Mouse (Mus musculus): ENCODE results near the gene Vmn1r9.

DNA sequence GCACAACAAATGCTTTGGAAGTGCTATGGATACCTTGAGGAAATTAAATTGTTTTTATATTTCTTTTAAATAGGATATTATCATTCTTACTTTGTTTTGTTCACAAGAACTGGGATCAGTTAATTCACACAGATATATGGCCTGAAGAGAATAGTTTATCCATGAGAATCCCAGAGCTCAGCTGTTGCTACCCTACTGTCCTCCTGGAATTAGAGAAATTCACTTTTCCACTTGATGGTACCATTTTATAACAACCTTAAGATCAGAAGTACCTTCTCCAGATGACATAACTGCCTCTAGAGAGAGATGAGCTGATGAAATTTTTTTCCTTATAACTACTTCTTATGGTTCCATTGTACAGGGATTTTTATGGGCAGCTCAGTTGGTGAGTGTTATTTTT, 34.6 kb upstream of the Vmn1r9 start, which contains the start of gene Vmn1r8:
- TF ChIP-seq CTCF (IDR thresholded peaks at IDR 0.05; ENCODE audit: borderline replicate concordance, control insufficient read depth, extremely low read depth, insufficient read depth, low read length, poor library complexity) (no peak), POLR2A (IDR thresholded peaks at IDR 0.05; ENCODE audit: control insufficient read depth, extremely low read depth, insufficient read depth, low read length, poor library complexity) (no peak)

Data from thymus, adult 2 months (tissue).